Mouse (Mus musculus): ENCODE data around the gene Pofut2.

Gene Pofut2

DNA sequence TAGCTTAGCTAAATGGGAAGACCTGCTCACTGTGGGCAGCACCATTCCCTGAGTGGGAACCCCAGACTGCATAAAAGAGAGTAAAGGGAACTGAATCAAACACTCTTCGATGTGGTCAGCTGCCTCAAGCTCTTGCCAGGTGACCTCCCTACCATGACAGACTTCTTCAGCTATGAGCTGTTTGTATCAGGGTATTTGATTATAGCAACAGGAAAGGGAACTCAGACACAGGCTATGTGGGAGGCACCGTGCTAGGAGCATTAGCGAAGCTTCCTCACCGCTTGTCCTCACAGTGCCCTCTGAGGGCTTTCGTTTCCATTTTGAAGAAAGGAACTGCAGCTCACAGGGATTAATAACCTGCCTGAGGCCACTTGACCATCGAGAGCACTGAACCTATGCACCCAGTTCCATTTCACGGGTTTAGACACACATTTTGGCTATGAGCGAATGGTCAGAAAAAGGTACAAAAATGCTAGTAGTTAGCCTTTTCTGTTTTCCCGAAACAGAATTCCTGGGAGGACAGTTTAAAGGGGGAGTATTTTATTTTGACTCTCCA lies 55.8 kb downstream of the Pofut2 start:
- in situ Hi-C loops (cut with MboI): no loop called here

DNA sequence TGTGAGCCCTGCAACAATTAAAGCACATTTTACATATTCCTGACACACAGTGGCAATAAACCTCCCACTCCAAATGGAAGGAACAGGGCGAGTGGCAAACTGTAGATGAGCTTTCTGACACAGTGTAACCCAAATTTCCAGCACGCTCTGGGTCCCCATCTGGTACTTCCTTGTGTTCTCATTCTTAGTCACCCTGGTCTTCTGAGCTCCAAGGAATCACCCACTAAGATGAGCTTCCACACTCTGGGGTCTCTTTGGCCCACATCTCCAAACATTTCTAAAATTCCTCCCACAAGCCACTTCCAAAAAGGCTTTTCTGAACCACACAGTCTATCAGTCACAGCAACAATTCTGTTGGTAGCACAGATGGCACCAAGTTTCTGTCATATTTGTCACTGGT lies 56.7 kb downstream of the Pofut2 start:
- in situ Hi-C loops (cut with MboI): no loop called here

All from mature B cell (primary cell).